Mouse (Mus musculus): ENCODE measurements around the gene Ctcf. TPM values are rescaled to one million over a fixed set of nuclear protein-coding genes. Genes with fewer than 3 reads are reported as not detected.

Ctcf gene
- polyA plus RNA-seq, 1 experiment from 2014 or later = 50.3 TPM

GRCm38 (mm10) chr8:105623679-105624245 is 12.6 kb upstream of the Ctcf start:
- WGBS (ENCODE audit: missing documents) = 59% methylated on average over 7 of the region's 7 CpGs
- Histone ChIP-seq H3K4me3 (ENCODE audit: inconsistent target) (no peak overlapping the region), H3K79me2 (ENCODE audit: inconsistent target) (no peaks in the 10 kb centered on the region), H3K36me3 (ENCODE audit: inconsistent target) (peaks cover 31% of the 10 kb centered on the region), H3K27ac (no peak overlapping the region)

- Histone ChIP-seq H3K79me2 (ENCODE audit: inconsistent target) (no peaks in the 10 kb centered on the region), H3K36me3 (ENCODE audit: inconsistent target) (peaks cover 25% of the 10 kb centered on the region), H3K4me3 (ENCODE audit: inconsistent target) (no peak overlapping the region), H3K27ac (no peak overlapping the region)
- WGBS (ENCODE audit: missing documents) = 44% methylated on average over 3 of the region's 3 CpGs
These were observed 12.0 kb upstream of the Ctcf start for GRCm38 (mm10) chr8:105624401-105624800.

- H3K79me2 ChIP-seq (ENCODE audit: inconsistent target) = no peaks in the 10 kb centered on the region
- no peak overlapping the region for H3K4me3 ChIP-seq (ENCODE audit: inconsistent target)
- 90% methylated on average over 1 of the region's 1 CpGs for WGBS (ENCODE audit: missing documents)
- no peak overlapping the region for H3K27ac ChIP-seq
- H3K36me3 ChIP-seq (ENCODE audit: inconsistent target) = peaks cover 21% of the 10 kb centered on the region
These were observed 11.5 kb upstream of the Ctcf start for GRCm38 (mm10) chr8:105624831-105625230.

- H3K27ac ChIP-seq = no peak overlapping the region
- no peaks in the 10 kb centered on the region for H3K79me2 ChIP-seq (ENCODE audit: inconsistent target)
- H3K36me3 ChIP-seq (ENCODE audit: inconsistent target) = peaks cover 8% of the 10 kb centered on the region
- H3K4me3 ChIP-seq (ENCODE audit: inconsistent target) = no peak overlapping the region
- 80% methylated on average over 1 of the region's 1 CpGs for WGBS (ENCODE audit: missing documents)
These were observed 10.3 kb upstream of the Ctcf start for GRCm38 (mm10) chr8:105626086-105626485.

- Histone ChIP-seq H3K27ac (no peak overlapping the region), H3K79me2 (ENCODE audit: inconsistent target) (peaks cover 10% of the 10 kb centered on the region; the same call in 1 of the 2 replicates), H3K4me3 (ENCODE audit: inconsistent target) (no peak overlapping the region), H3K36me3 (ENCODE audit: inconsistent target) (no peaks in the 10 kb centered on the region)
- WGBS (ENCODE audit: missing documents) = 81% methylated on average over 4 of the region's 4 CpGs
These were observed 7.0 kb upstream of the Ctcf start for GRCm38 (mm10) chr8:105629337-105629736.

- Histone ChIP-seq H3K27ac (peak overlapping the region; percentile 73), H3K36me3 (ENCODE audit: inconsistent target) (no peaks in the 10 kb centered on the region), H3K79me2 (ENCODE audit: inconsistent target) (peaks cover 34% of the 10 kb centered on the region), H3K4me3 (ENCODE audit: inconsistent target) (peak overlapping the region; percentile 70)
- WGBS (ENCODE audit: missing documents) = 48% methylated on average over 2 of the region's 2 CpGs
These were observed 1.5 kb upstream of the Ctcf start for GRCm38 (mm10) chr8:105634771-105635458.

- H3K79me2 ChIP-seq (ENCODE audit: inconsistent target) = peaks cover 39% of the 10 kb centered on the region
- H3K4me3 ChIP-seq (ENCODE audit: inconsistent target) = peak overlapping the region; percentile 70
- WGBS (ENCODE audit: missing documents) = 7% methylated on average over 11 of the region's 11 CpGs
- H3K36me3 ChIP-seq (ENCODE audit: inconsistent target) = no peaks in the 10 kb centered on the region
- H3K27ac ChIP-seq = peak overlapping the region; percentile 73
These were observed 887 bp upstream of the Ctcf start for GRCm38 (mm10) chr8:105635481-105635880.

GRCm38 (mm10) chr8:105636963-105637510 is 669 bp downstream of the Ctcf start, which contains the start of gene Agrp:
Gene Agrp, minus strand, starts transcription at chr8:105637393.
- peaks cover 55% of the 10 kb centered on the region for H3K79me2 ChIP-seq (ENCODE audit: inconsistent target)
- H3K27ac ChIP-seq = peak within 1 kb of the TSS; percentile 72
- H3K4me3 ChIP-seq (ENCODE audit: inconsistent target) = peak within 1 kb of the TSS; percentile 65
- WGBS (ENCODE audit: missing documents) = 1% methylated on average over 45 of the region's 63 CpGs
- H3K36me3 ChIP-seq (ENCODE audit: inconsistent target) = no peaks in the 10 kb centered on the region

- Histone ChIP-seq H3K27ac (peak overlapping the region; percentile 58), H3K4me3 (ENCODE audit: inconsistent target) (peak overlapping the region; percentile 65), H3K79me2 (ENCODE audit: inconsistent target) (peaks cover 61% of the 10 kb centered on the region), H3K36me3 (ENCODE audit: inconsistent target) (no peaks in the 10 kb centered on the region)
- 0% methylated on average over 11 of the region's 11 CpGs for WGBS (ENCODE audit: missing documents)
These were observed 1.3 kb downstream of the Ctcf start for GRCm38 (mm10) chr8:105637601-105638041.

GRCm38 (mm10) chr8:105638510-105638909 is 2.1 kb downstream of the Ctcf start:
- Histone ChIP-seq H3K27ac (peak overlapping the region; percentile 58; the same call in 1 of the 2 replicates), H3K4me3 (ENCODE audit: inconsistent target) (peak overlapping the region; percentile 65), H3K36me3 (ENCODE audit: inconsistent target) (no peaks in the 10 kb centered on the region), H3K79me2 (ENCODE audit: inconsistent target) (peaks cover 66% of the 10 kb centered on the region)
- 61% methylated on average over 4 of the region's 4 CpGs for WGBS (ENCODE audit: missing documents)

GRCm38 (mm10) chr8:105639835-105640234 is 3.5 kb downstream of the Ctcf start:
- no peak overlapping the region for H3K4me3 ChIP-seq (ENCODE audit: inconsistent target)
- H3K79me2 ChIP-seq (ENCODE audit: inconsistent target) = peaks cover 73% of the 10 kb centered on the region
- H3K36me3 ChIP-seq (ENCODE audit: inconsistent target) = 0 out of 2 replicates have a peak, but pooled peaks cover 6% of the 10 kb centered on the region
- 67% methylated on average over 1 of the region's 1 CpGs for WGBS (ENCODE audit: missing documents)
- H3K27ac ChIP-seq = no peak overlapping the region

GRCm38 (mm10) chr8:105640511-105640910 is 4.1 kb downstream of the Ctcf start:
- H3K4me3 ChIP-seq (ENCODE audit: inconsistent target) = no peak overlapping the region
- WGBS (ENCODE audit: missing documents) = 88% methylated on average over 2 of the region's 2 CpGs
- H3K79me2 ChIP-seq (ENCODE audit: inconsistent target) = peaks cover 80% of the 10 kb centered on the region
- no peak overlapping the region for H3K27ac ChIP-seq
- H3K36me3 ChIP-seq (ENCODE audit: inconsistent target) = 0 out of 2 replicates have a peak, but pooled peaks cover 6% of the 10 kb centered on the region

GRCm38 (mm10) chr8:105645205-105645604 is 8.8 kb downstream of the Ctcf start:
- H3K4me3 ChIP-seq (ENCODE audit: inconsistent target) = no peak overlapping the region
- H3K36me3 ChIP-seq (ENCODE audit: inconsistent target) = 0 out of 2 replicates have a peak, but pooled peaks cover 6% of the 10 kb centered on the region
- WGBS (ENCODE audit: missing documents) = 100% methylated on average over 1 of the region's 1 CpGs
- peaks cover 100% of the 10 kb centered on the region for H3K79me2 ChIP-seq (ENCODE audit: inconsistent target)
- no peak overlapping the region for H3K27ac ChIP-seq

- Histone ChIP-seq H3K36me3 (ENCODE audit: inconsistent target) (peaks cover 6% of the 10 kb centered on the region; the same call in 1 of the 2 replicates), H3K4me3 (ENCODE audit: inconsistent target) (no peak overlapping the region), H3K27ac (no peak overlapping the region), H3K79me2 (ENCODE audit: inconsistent target) (peaks cover 100% of the 10 kb centered on the region)
- 83% methylated on average over 1 of the region's 1 CpGs for WGBS (ENCODE audit: missing documents)
These were observed 12.6 kb downstream of the Ctcf start for GRCm38 (mm10) chr8:105648929-105649328.

- no peak overlapping the region for H3K27ac ChIP-seq
- no peaks in the 10 kb centered on the region; the same call in 1 of the 2 replicates for H3K36me3 ChIP-seq (ENCODE audit: inconsistent target)
- H3K79me2 ChIP-seq (ENCODE audit: inconsistent target) = peaks cover 100% of the 10 kb centered on the region
- no peak overlapping the region for H3K4me3 ChIP-seq (ENCODE audit: inconsistent target)
These were observed 21.3 kb downstream of the Ctcf start for GRCm38 (mm10) chr8:105657641-105658040.
